Mouse (Mus musculus): ENCODE data around the gene Nlrc4.

Nlrc4 gene

GRCm38 (mm10) chr17:74430074-74430473, 28.9 kb downstream of the Nlrc4 start:
- no peak for DNase-seq (ENCODE audit: low spot score)

- DNase-seq (ENCODE audit: low spot score): no peak
These were observed 34.4 kb downstream of the Nlrc4 start for GRCm38 (mm10) chr17:74424401-74425005.

- DNase-seq (ENCODE audit: low spot score): no peak
These were observed 38.3 kb downstream of the Nlrc4 start for GRCm38 (mm10) chr17:74420656-74421055.

- no peak for DNase-seq (ENCODE audit: low spot score)
These were observed 40.8 kb downstream of the Nlrc4 start for GRCm38 (mm10) chr17:74418171-74418570.

- DNase-seq (ENCODE audit: low spot score): no peak
These were observed 42.0 kb downstream of the Nlrc4 start for GRCm38 (mm10) chr17:74416841-74417360.

GRCm38 (mm10) chr17:74414671-74415070, 44.3 kb downstream of the Nlrc4 start:
- DNase-seq (ENCODE audit: low spot score): no peak

GRCm38 (mm10) chr17:74413324-74413723, 45.6 kb downstream of the Nlrc4 start:
- no peak for DNase-seq (ENCODE audit: low spot score)

GRCm38 (mm10) chr17:74409722-74410121, 49.2 kb downstream of the Nlrc4 start:
- DNase-seq (ENCODE audit: low spot score): no peak

GRCm38 (mm10) chr17:74406487-74406886, 52.5 kb downstream of the Nlrc4 start:
- DNase-seq (ENCODE audit: low spot score): no peak

- no peak for DNase-seq (ENCODE audit: low spot score)
These were observed 56.3 kb downstream of the Nlrc4 start for GRCm38 (mm10) chr17:74402486-74403222.

- DNase-seq (ENCODE audit: low spot score): no peak
These were observed 61.8 kb downstream of the Nlrc4 start for GRCm38 (mm10) chr17:74397173-74397572.

GRCm38 (mm10) chr17:74396766-74397165, 62.2 kb downstream of the Nlrc4 start:
- DNase-seq (ENCODE audit: low spot score): no peak

- DNase-seq (ENCODE audit: low spot score): peak; percentile 74
These were observed 63.4 kb downstream of the Nlrc4 start, which contains the start of gene Slc30a6 for GRCm38 (mm10) chr17:74395383-74396065. Slc30a6 (plus strand) TSS chr17:74395608.

- no peak for DNase-seq (ENCODE audit: low spot score)
These were observed 64.1 kb downstream of the Nlrc4 start for GRCm38 (mm10) chr17:74394855-74395254.

- no peak for DNase-seq (ENCODE audit: low spot score)
These were observed 64.6 kb downstream of the Nlrc4 start for GRCm38 (mm10) chr17:74394381-74394780.

- DNase-seq (ENCODE audit: low spot score): no peak
These were observed 69.1 kb downstream of the Nlrc4 start for GRCm38 (mm10) chr17:74389847-74390246.

- no peak for DNase-seq (ENCODE audit: low spot score)
These were observed 72.3 kb downstream of the Nlrc4 start for GRCm38 (mm10) chr17:74386657-74387056.

- no peak for DNase-seq (ENCODE audit: low spot score)
These were observed 82.0 kb downstream of the Nlrc4 start for GRCm38 (mm10) chr17:74376916-74377315.

Measured in ovary, postnatal 10 days (tissue).